Mouse (Mus musculus): ENCODE data around the gene Utp18.

The Utp18 gene

GRCm38 (mm10) chr11:93828619-93829326 lies 56.8 kb downstream of the Utp18 start:
- DNase-seq = no peak

GRCm38 (mm10) chr11:93822261-93822660 lies 63.3 kb downstream of the Utp18 start:
- DNase-seq = no peak

- no peak for DNase-seq
These were observed 64.0 kb downstream of the Utp18 start for GRCm38 (mm10) chr11:93821533-93821932.

- no peak for DNase-seq
These were observed 67.4 kb downstream of the Utp18 start for GRCm38 (mm10) chr11:93817966-93818738.

GRCm38 (mm10) chr11:93812955-93813354 lies 72.6 kb downstream of the Utp18 start:
- DNase-seq = no peak

- peak; percentile 45 to 53 for DNase-seq
These were observed 73.3 kb downstream of the Utp18 start for GRCm38 (mm10) chr11:93812125-93812868.

Measured in kidney, postnatal 25 days (tissue).